Mouse (Mus musculus) C2C12 (cell line): ENCODE data around the gene Btn2a2. TPM values are rescaled to one million over a fixed set of nuclear protein-coding genes. Genes with fewer than 3 reads are reported as not detected.

Experiments used
- H3K27me3 ChIP-seq: one replicate; pipeline ENCODE4 v1.6.1; 2011; ENCODE audit not compliant: control insufficient read depth, insufficient read depth, insufficient read length
- H3K36me3 ChIP-seq: one replicate; pipeline ENCODE4 v1.6.1; 2011; ENCODE audit not compliant: control insufficient read depth, insufficient read depth
- H3K4me3 ChIP-seq: one replicate; pipeline ENCODE4 v1.5.1; 2011; ENCODE audit warnings: mild to moderate bottlenecking, control low read depth; ENCODE audit not compliant: poor library complexity, insufficient read depth, severe bottlenecking
- H3K79me2 ChIP-seq: one replicate; pipeline ENCODE4 v1.6.1; 2011; ENCODE audit not compliant: control insufficient read depth, insufficient read depth
- H3K79me3 ChIP-seq: one replicate; pipeline ENCODE4 v1.6.1; 2011; ENCODE audit warnings: low read depth, control low read depth
- H3ac ChIP-seq: one replicate; pipeline ENCODE3; 2011; ENCODE audit warnings: low read depth; ENCODE audit not compliant: control insufficient read depth, insufficient read length
- CEBPB ChIP-seq: IDR thresholded peaks from one replicate; pipeline ENCODE4 v1.6.1; 2011; ENCODE audit warnings: low read depth, mild to moderate bottlenecking, control low read depth, moderate library complexity
- CTCF ChIP-seq: IDR thresholded peaks from one replicate; pipeline ENCODE4 v1.5.1; 2011; ENCODE audit not compliant: control insufficient read depth, insufficient read depth, insufficient read length
- FOSL1 ChIP-seq: IDR thresholded peaks from one replicate; pipeline ENCODE4 v1.8.0; 2011; ENCODE audit warnings: mild to moderate bottlenecking, low read length; ENCODE audit not compliant: poor library complexity, insufficient read depth, severe bottlenecking
- MAX ChIP-seq: IDR thresholded peaks from one replicate; pipeline ENCODE4 v1.6.1; 2011; ENCODE audit warnings: mild to moderate bottlenecking, control low read depth
- MYOD1 ChIP-seq: IDR thresholded peaks from one replicate; pipeline ENCODE4 v1.6.1; 2011; ENCODE audit warnings: low read depth; ENCODE audit not compliant: control insufficient read depth, insufficient read length
- MYOG ChIP-seq: IDR thresholded peaks from one replicate; pipeline ENCODE4 v1.6.1; 2011; ENCODE audit not compliant: control insufficient read depth, insufficient read length; ENCODE audit errors: extremely low read depth
- USF1 ChIP-seq: IDR thresholded peaks from one replicate; pipeline ENCODE4 v1.6.1; 2011; ENCODE audit warnings: low read depth, mild to moderate bottlenecking, control low read depth, moderate library complexity
- polyA plus RNA-seq: library from polyadenylated mRNA; unstranded; fragments of >200 nt; fragmentation: generic; extraction: Trizol; gene quantifications from one replicate; pipeline ENCODE4 v1.2.1, GENCODE M21; 2012; ENCODE audit warnings: missing spikeins

The Btn2a2 gene
- polyA plus RNA-seq, 1 experiment: 0.07 TPM

- Histone ChIP-seq H3K79me3 (no peaks in the 10 kb centered on the region), H3K4me3 (peak overlapping the region; percentile 33), H3ac (no peak overlapping the region), H3K27me3 (no peaks in the 10 kb centered on the region), H3K79me2 (no peaks in the 10 kb centered on the region), H3K36me3 (no peaks in the 10 kb centered on the region)
- TF ChIP-seq USF1: no peak
- TF ChIP-seq CEBPB: no peak
- TF ChIP-seq FOSL1: no peak
- TF ChIP-seq MAX: no peak
- no peak for TF ChIP-seq CTCF
- no peak for TF ChIP-seq MYOD1
- TF ChIP-seq MYOG: no peak
Measured at GRCm38 (mm10) chr13:23435241-23435640, 53.4 kb downstream of the Btn2a2 start.

GRCm38 (mm10) chr13:23434426-23434825 lies 54.2 kb downstream of the Btn2a2 start:
- TF ChIP-seq FOSL1 (no peak), MYOG (no peak), USF1 (no peak), CEBPB (no peak), MYOD1 (no peak), CTCF (no peak), MAX (no peak)
- Histone ChIP-seq H3K4me3 (no peak overlapping the region), H3K79me3 (no peaks in the 10 kb centered on the region), H3K36me3 (no peaks in the 10 kb centered on the region), H3K27me3 (no peaks in the 10 kb centered on the region), H3K79me2 (no peaks in the 10 kb centered on the region), H3ac (no peak overlapping the region)

GRCm38 (mm10) chr13:23433801-23434200 lies 54.9 kb downstream of the Btn2a2 start:
- H3K4me3 ChIP-seq: no peak overlapping the region

GRCm38 (mm10) chr13:23433206-23433605 lies 55.5 kb downstream of the Btn2a2 start:
- TF ChIP-seq FOSL1 (no peak), MYOD1 (no peak), MYOG (no peak), USF1 (no peak), MAX (no peak), CEBPB (no peak), CTCF (no peak)
- H3K36me3 ChIP-seq: no peaks in the 10 kb centered on the region
- no peaks in the 10 kb centered on the region for H3K79me3 ChIP-seq

More at GRCm38 (mm10) chr13:23433801-23434200, 54.9 kb downstream of the Btn2a2 start:
- H3ac ChIP-seq: no peak overlapping the region
- no peaks in the 10 kb centered on the region for H3K79me3 ChIP-seq
- no peaks in the 10 kb centered on the region for H3K36me3 ChIP-seq
- no peaks in the 10 kb centered on the region for H3K27me3 ChIP-seq
- TF ChIP-seq MAX: no peak
- no peak for TF ChIP-seq MYOD1
- TF ChIP-seq CEBPB: no peak
- TF ChIP-seq MYOG: no peak
- no peak for TF ChIP-seq CTCF
- TF ChIP-seq FOSL1: no peak
- TF ChIP-seq USF1: no peak
- no peaks in the 10 kb centered on the region for H3K79me2 ChIP-seq

GRCm38 (mm10) chr13:23432562-23433201 lies 56.0 kb downstream of the Btn2a2 start:
- H3K36me3 ChIP-seq: no peaks in the 10 kb centered on the region
- TF ChIP-seq MAX (peak; percentile 71), MYOG (no peak), CEBPB (peak; percentile 75), MYOD1 (peak; percentile 56), FOSL1 (no peak), CTCF (peak; percentile 92), USF1 (peak; percentile 13)
- no peak overlapping the region for H3ac ChIP-seq
- no peaks in the 10 kb centered on the region for H3K27me3 ChIP-seq
- H3K4me3 ChIP-seq: peak overlapping the region; percentile 31
- H3K79me2 ChIP-seq: no peaks in the 10 kb centered on the region
- H3K79me3 ChIP-seq: no peaks in the 10 kb centered on the region

More at GRCm38 (mm10) chr13:23433206-23433605, 55.5 kb downstream of the Btn2a2 start:
- Histone ChIP-seq H3K27me3 (no peaks in the 10 kb centered on the region), H3K4me3 (peak overlapping the region; percentile 31), H3ac (peak overlapping the region; percentile 12), H3K79me2 (no peaks in the 10 kb centered on the region)

- no peaks in the 10 kb centered on the region for H3K79me3 ChIP-seq
- peak overlapping the region; percentile 50 for H3ac ChIP-seq
- TF ChIP-seq MYOG (no peak), USF1 (no peak), MAX (no peak), CTCF (no peak), CEBPB (no peak), FOSL1 (no peak), MYOD1 (no peak)
Measured at GRCm38 (mm10) chr13:23431351-23431771, 57.3 kb downstream of the Btn2a2 start.

More at GRCm38 (mm10) chr13:23431351-23431771, 57.3 kb downstream of the Btn2a2 start:
- Histone ChIP-seq H3K79me2 (no peaks in the 10 kb centered on the region), H3K27me3 (no peaks in the 10 kb centered on the region), H3K36me3 (no peaks in the 10 kb centered on the region), H3K4me3 (peak overlapping the region; percentile 43)
